Mouse (Mus musculus) lung, adult 2 months (tissue): ENCODE measurements around the gene Tas1r1.

ENCODE experiments used
- CTCF ChIP-seq: fragments of 200-500 bp; IDR thresholded peaks from 2 replicates; pipeline ENCODE4 v1.5.1; 2011; ENCODE audit warnings: mild to moderate bottlenecking, low read length, control low read depth; ENCODE audit not compliant: insufficient read depth
- POLR2A ChIP-seq: fragments of 200-500 bp; IDR thresholded peaks from 2 replicates; pipeline ENCODE4 v1.6.1; 2011; ENCODE audit warnings: low read depth, mild to moderate bottlenecking, control low read depth, low read length, borderline replicate concordance; ENCODE audit errors: extremely low read depth

DNA sequence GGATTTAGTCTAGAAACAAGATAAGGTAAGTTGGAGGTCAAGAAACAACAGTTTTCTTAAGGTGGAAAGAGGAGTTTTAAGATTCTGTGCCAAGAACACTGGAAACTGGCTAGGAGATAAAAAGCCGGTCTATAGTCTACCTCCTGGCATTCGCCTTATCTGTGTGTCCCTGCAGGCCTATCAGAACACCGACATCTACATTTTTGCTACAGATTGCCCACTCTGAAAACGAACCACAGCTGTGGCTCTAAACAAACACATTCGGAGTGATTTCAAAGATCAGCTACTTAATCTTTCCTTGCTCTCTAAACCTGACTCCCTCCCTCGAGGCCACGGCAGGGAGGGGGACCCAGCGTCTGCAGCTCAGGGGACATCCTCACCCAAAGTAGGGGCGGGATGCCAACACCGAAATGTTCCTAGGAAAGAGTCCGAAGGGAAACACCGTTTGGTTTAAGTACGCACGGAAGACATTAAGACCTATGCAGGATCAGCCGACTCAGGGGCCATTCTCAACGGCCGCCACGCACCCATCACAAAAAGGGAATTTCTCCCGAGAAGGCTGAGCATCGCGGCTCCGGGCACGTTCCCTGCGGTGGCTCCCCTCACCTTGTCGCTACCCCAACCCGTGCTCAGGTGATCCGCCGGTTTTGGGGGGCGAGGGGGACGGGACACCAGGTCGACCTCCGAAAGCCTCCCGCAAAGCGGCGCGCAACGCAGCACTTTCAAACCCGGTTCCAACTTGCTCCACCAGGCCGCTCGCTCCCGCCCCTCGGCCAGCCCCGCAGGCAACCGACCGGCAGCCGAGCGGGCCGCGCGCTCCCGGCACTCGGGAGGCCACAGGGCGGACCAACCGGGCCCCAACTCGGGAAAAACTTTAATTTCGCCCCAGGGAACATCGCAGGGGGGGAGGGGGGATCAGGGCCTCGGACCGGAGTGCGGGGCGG lies 43.9 kb downstream of the Tas1r1 start:
- TF ChIP-seq POLR2A (no peak), CTCF (no peak)
